Mouse (Mus musculus): ENCODE measurements around the gene Sh3glb1. TPM values are rescaled to one million over a fixed set of nuclear protein-coding genes. Genes with fewer than 3 reads are reported as not detected.
A peak's percentile ranks its signal among the peaks of the same experiment; 100 is the strongest.

Gene Sh3glb1
- polyA plus RNA-seq, 1 experiment from 2014 or later, result 161 TPM

- Histone ChIP-seq H3K27me3 (replicated peaks; ENCODE audit: control insufficient read depth, insufficient read depth, low read length) (no peaks in the 10 kb centered on the region), H3K36me3 (ENCODE audit: control insufficient read depth, insufficient read depth) (peaks cover 34% of the 10 kb centered on the region), H3K27ac (ENCODE audit: low read depth, low read length) (peak overlapping the region; percentile 28; the same call in 1 of the 2 replicates), H3K4me3 (ENCODE audit: low read depth, low read length) (no peak overlapping the region), H3K4me2 (replicated peaks; ENCODE audit: low read depth) (peak overlapping the region; percentile 33; the same call in 1 of the 2 replicates), H3K4me1 (replicated peaks; ENCODE audit: control insufficient read depth, insufficient read depth, low read length) (no peaks in the 10 kb centered on the region), H3K9me3 (ENCODE audit: control insufficient read depth) (no peaks in the 10 kb centered on the region), H3K9ac (ENCODE audit: low read depth, low read length) (no peak overlapping the region)
- ATAC-seq, result peak; percentile 61
- WGBS, result 52% methylated on average over 6 of the region's 6 CpGs
- TF ChIP-seq CTCF (IDR thresholded peaks at IDR 0.05; ENCODE audit: low read depth), result no peak
These were observed 16.2 kb downstream of the Sh3glb1 start for GRCm38 (mm10) chr3:144703959-144704358.

GRCm38 (mm10) chr3:144698790-144699433, 21.2 kb downstream of the Sh3glb1 start:
- Histone ChIP-seq H3K27ac (ENCODE audit: low read depth, low read length) (no peak overlapping the region), H3K36me3 (ENCODE audit: control insufficient read depth, insufficient read depth) (peaks cover 41% of the 10 kb centered on the region), H3K27me3 (replicated peaks; ENCODE audit: control insufficient read depth, insufficient read depth, low read length) (no peaks in the 10 kb centered on the region), H3K4me2 (replicated peaks; ENCODE audit: low read depth) (no peak overlapping the region), H3K4me1 (replicated peaks; ENCODE audit: control insufficient read depth, insufficient read depth, low read length) (no peaks in the 10 kb centered on the region), H3K9ac (ENCODE audit: low read depth, low read length) (no peak overlapping the region), H3K4me3 (ENCODE audit: low read depth, low read length) (no peak overlapping the region), H3K9me3 (ENCODE audit: control insufficient read depth) (no peaks in the 10 kb centered on the region)
- no peak for TF ChIP-seq CTCF (IDR thresholded peaks at IDR 0.05; ENCODE audit: low read depth)
- 75% methylated on average over 5 of the region's 5 CpGs for WGBS
- ATAC-seq, result no peak

DNA sequence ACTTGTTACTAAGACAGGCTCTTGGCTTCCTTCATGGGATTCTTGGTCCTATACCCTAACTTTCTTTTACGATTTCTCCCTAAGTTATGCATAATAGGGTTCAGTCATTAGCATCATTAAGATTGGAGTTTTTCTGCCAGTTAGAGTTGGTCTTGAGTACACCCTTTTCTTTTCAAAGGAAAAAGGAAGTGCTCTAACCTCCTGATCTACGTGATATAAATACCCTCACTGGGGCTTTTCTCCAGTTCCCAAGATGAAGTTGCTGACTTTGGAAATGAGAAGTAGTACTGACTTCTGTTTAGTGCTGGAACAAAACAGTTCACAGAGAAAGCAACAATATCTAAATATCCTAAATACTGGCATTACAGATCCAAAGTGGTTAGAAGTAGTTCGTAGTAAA, 22.2 kb downstream of the Sh3glb1 start:
- WGBS, result 87% methylated on average over 3 of the region's 3 CpGs
- Histone ChIP-seq H3K4me1 (replicated peaks; ENCODE audit: control insufficient read depth, insufficient read depth, low read length) (no peaks in the 10 kb centered on the region), H3K27me3 (replicated peaks; ENCODE audit: control insufficient read depth, insufficient read depth, low read length) (no peaks in the 10 kb centered on the region), H3K4me3 (ENCODE audit: low read depth, low read length) (no peak overlapping the region), H3K9me3 (ENCODE audit: control insufficient read depth) (no peaks in the 10 kb centered on the region), H3K27ac (ENCODE audit: low read depth, low read length) (no peak overlapping the region), H3K36me3 (ENCODE audit: control insufficient read depth, insufficient read depth) (peaks cover 50% of the 10 kb centered on the region), H3K4me2 (replicated peaks; ENCODE audit: low read depth) (no peak overlapping the region), H3K9ac (ENCODE audit: low read depth, low read length) (no peak overlapping the region)
- ATAC-seq, result no peak
- no peak for TF ChIP-seq CTCF (IDR thresholded peaks at IDR 0.05; ENCODE audit: low read depth)

DNA sequence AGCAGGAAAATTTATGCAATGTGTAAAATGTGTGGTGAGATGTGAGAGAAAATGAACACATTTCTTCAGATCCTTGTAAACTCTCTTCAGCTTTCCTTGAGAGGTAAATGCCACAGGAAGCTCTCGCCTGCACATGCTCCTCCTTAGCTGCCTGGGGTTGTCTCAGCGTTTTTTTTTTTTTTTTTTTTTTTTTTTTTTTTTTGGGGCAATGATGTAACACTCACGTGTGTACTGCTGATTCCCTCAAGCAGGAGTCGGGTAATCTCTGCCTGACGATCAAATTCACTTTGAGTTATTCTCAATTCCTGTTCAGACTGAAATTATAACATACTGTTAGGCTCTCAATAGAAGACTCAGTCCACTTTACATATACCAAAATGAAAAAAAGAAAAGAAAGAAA, 23.0 kb downstream of the Sh3glb1 start:
- no peak overlapping the region for H3K9ac ChIP-seq (ENCODE audit: low read depth, low read length)
- ATAC-seq, result no peak
- 53% methylated on average over 5 of the region's 5 CpGs for WGBS

DNA sequence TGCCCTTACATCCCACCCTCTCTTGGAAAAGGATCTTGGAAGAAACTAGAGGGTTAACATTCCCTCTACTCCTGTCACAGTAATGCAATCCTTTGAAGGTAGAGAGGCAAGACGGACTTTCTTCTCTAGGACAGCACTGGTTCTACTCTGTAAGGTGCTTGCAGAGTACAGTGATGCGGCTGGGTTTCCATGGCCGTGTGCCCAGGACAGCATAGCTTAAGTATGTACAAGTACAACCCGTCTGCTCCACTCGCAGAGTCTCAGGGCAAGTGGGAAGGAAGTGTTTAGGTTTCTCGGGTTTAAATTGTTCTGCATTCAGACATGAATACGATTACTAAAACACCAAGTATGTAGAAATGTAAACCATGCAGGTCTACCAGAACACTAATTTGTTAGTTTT, 25.2 kb downstream of the Sh3glb1 start:
- H3K9me3 ChIP-seq (ENCODE audit: control insufficient read depth), result no peaks in the 10 kb centered on the region
- ATAC-seq, result no peak
- peaks cover 57% of the 10 kb centered on the region for H3K36me3 ChIP-seq (ENCODE audit: control insufficient read depth, insufficient read depth)
- H3K4me3 ChIP-seq (ENCODE audit: low read depth, low read length), result no peak overlapping the region
- H3K4me1 ChIP-seq (replicated peaks; ENCODE audit: control insufficient read depth, insufficient read depth, low read length), result no peaks in the 10 kb centered on the region
- 70% methylated on average over 7 of the region's 7 CpGs for WGBS
- TF ChIP-seq CTCF (IDR thresholded peaks at IDR 0.05; ENCODE audit: low read depth), result no peak
- no peak overlapping the region for H3K27ac ChIP-seq (ENCODE audit: low read depth, low read length)
- no peak overlapping the region for H3K9ac ChIP-seq (ENCODE audit: low read depth, low read length)
- no peak overlapping the region for H3K4me2 ChIP-seq (replicated peaks; ENCODE audit: low read depth)
- no peaks in the 10 kb centered on the region for H3K27me3 ChIP-seq (replicated peaks; ENCODE audit: control insufficient read depth, insufficient read depth, low read length)

More for the DNA sequence above, 23.0 kb downstream of the Sh3glb1 start:
- H3K27me3 ChIP-seq (replicated peaks; ENCODE audit: control insufficient read depth, insufficient read depth, low read length), result no peaks in the 10 kb centered on the region
- no peak for TF ChIP-seq CTCF (IDR thresholded peaks at IDR 0.05; ENCODE audit: low read depth)
- peaks cover 54% of the 10 kb centered on the region for H3K36me3 ChIP-seq (ENCODE audit: control insufficient read depth, insufficient read depth)
- H3K4me3 ChIP-seq (ENCODE audit: low read depth, low read length), result no peak overlapping the region
- no peaks in the 10 kb centered on the region for H3K9me3 ChIP-seq (ENCODE audit: control insufficient read depth)
- H3K27ac ChIP-seq (ENCODE audit: low read depth, low read length), result no peak overlapping the region
- no peaks in the 10 kb centered on the region for H3K4me1 ChIP-seq (replicated peaks; ENCODE audit: control insufficient read depth, insufficient read depth, low read length)
- H3K4me2 ChIP-seq (replicated peaks; ENCODE audit: low read depth), result no peak overlapping the region

GRCm38 (mm10) chr3:144694040-144694439, 26.1 kb downstream of the Sh3glb1 start:
- Histone ChIP-seq H3K9ac (ENCODE audit: low read depth, low read length) (no peak overlapping the region), H3K4me3 (ENCODE audit: low read depth, low read length) (no peak overlapping the region), H3K9me3 (ENCODE audit: control insufficient read depth) (no peaks in the 10 kb centered on the region), H3K27me3 (replicated peaks; ENCODE audit: control insufficient read depth, insufficient read depth, low read length) (no peaks in the 10 kb centered on the region), H3K4me1 (replicated peaks; ENCODE audit: control insufficient read depth, insufficient read depth, low read length) (no peaks in the 10 kb centered on the region), H3K4me2 (replicated peaks; ENCODE audit: low read depth) (no peak overlapping the region), H3K36me3 (ENCODE audit: control insufficient read depth, insufficient read depth) (peaks cover 57% of the 10 kb centered on the region), H3K27ac (ENCODE audit: low read depth, low read length) (no peak overlapping the region)
- WGBS, result 93% methylated on average over 10 of the region's 10 CpGs
- no peak for ATAC-seq
- TF ChIP-seq CTCF (IDR thresholded peaks at IDR 0.05; ENCODE audit: low read depth), result no peak

Measured in intestine, postnatal 0 days (tissue).